Mouse (Mus musculus) neural tube, embryonic 11.5 days (tissue): ENCODE measurements at regions not wholly inside any gene's neighbourhood (a gene's known extent, or its start where the extent isn't known, plus 50 kb on each side); places are given as distances from the start of the nearest gene placed in this dataset.

ENCODE experiments used
- ATAC-seq: fragments of 200-750 bp; cut with Nextera tagmentation; 2 replicates; pipeline ENCODE4 v1.8.0; 2017; ENCODE audit warnings: moderate number of reproducible peaks, mild to moderate bottlenecking, moderate TSS enrichment, moderate library complexity; ENCODE audit not compliant: insufficient read depth, low FRiP score, low TSS enrichment
- DNase-seq: peaks from one replicate; pipeline ENCODE4 v3.0.0-alpha.2; 2015; ENCODE audit warnings: low spot score
- H3K27ac ChIP-seq: fragments of 300-500 bp; sonication (generic); 2 replicates; pipeline ENCODE4 v1.5.1; 2014; ENCODE audit warnings: low read depth, mild to moderate bottlenecking, low read length
- H3K27me3 ChIP-seq: fragments of 300-500 bp; sonication (generic); 2 replicates; pipeline ENCODE4 v1.6.1; 2014; ENCODE audit warnings: mild to moderate bottlenecking, low read length, mixed read lengths; ENCODE audit not compliant: control insufficient read depth, insufficient read depth
- H3K36me3 ChIP-seq: fragments of 300-500 bp; sonication (generic); 2 replicates; pipeline ENCODE4 v1.6.1; 2014; ENCODE audit warnings: mild to moderate bottlenecking, low read length, moderate library complexity, mixed read lengths; ENCODE audit not compliant: control insufficient read depth, insufficient read depth
- H3K4me1 ChIP-seq: fragments of 300-500 bp; sonication (generic); 2 replicates; pipeline ENCODE4 v1.6.1; 2014; ENCODE audit warnings: low read length, mixed read lengths; ENCODE audit not compliant: control insufficient read depth, insufficient read depth
- H3K4me2 ChIP-seq: fragments of 300-500 bp; sonication (generic); 2 replicates; pipeline ENCODE4 v1.6.1; 2014; ENCODE audit warnings: low read depth, mild to moderate bottlenecking, moderate library complexity
- H3K4me3 ChIP-seq: fragments of 300-500 bp; sonication (generic); 2 replicates; pipeline ENCODE4 v1.5.1; 2014; ENCODE audit warnings: low read depth, low read length
- H3K9ac ChIP-seq: fragments of 300-500 bp; sonication (generic); 2 replicates; pipeline ENCODE4 v1.6.1; 2014; ENCODE audit warnings: mild to moderate bottlenecking, low read length
- H3K9me3 ChIP-seq: fragments of 300-500 bp; sonication (generic); 2 replicates; pipeline ENCODE4 v1.6.1; 2016; ENCODE audit warnings: low read length; ENCODE audit not compliant: control insufficient read depth
- WGBS: fragments of 180-500 bp; shearing (Covaris S2); extraction: QIAGEN DNeasy Blood & Tissue Kit; methylation state at CpG from one replicate; pipeline ENCODE4 v1.1.7; 2014; 5-methylcytosine and 5-hydroxymethylcytosine counted together

- no peak for DNase-seq
- H3K27ac ChIP-seq: no peak overlapping the region
- no peak for ATAC-seq
- no peaks in the 10 kb centered on the region for H3K9me3 ChIP-seq
- no peak overlapping the region for H3K4me2 ChIP-seq
- no peak overlapping the region for H3K9ac ChIP-seq
- no peaks in the 10 kb centered on the region for H3K36me3 ChIP-seq
- H3K4me3 ChIP-seq: no peak overlapping the region
- no peaks in the 10 kb centered on the region for H3K27me3 ChIP-seq
- 75% methylated on average over 1 of the region's 1 CpGs for WGBS
- no peaks in the 10 kb centered on the region for H3K4me1 ChIP-seq
Observed at GRCm38 (mm10) chr13:102087766-102088165, 319.7 kb upstream of the Pik3r1 start.

- H3K36me3 ChIP-seq: no peaks in the 10 kb centered on the region
- no peaks in the 10 kb centered on the region for H3K4me1 ChIP-seq
- H3K27me3 ChIP-seq: no peaks in the 10 kb centered on the region
- no peak overlapping the region for H3K27ac ChIP-seq
- H3K4me3 ChIP-seq: no peak overlapping the region
- H3K9me3 ChIP-seq: no peaks in the 10 kb centered on the region
- no peak overlapping the region for H3K4me2 ChIP-seq
- no peak overlapping the region for H3K9ac ChIP-seq
- ATAC-seq (no peak), DNase-seq (no peak)
- 76% methylated on average over 5 of the region's 5 CpGs for WGBS
Observed at GRCm38 (mm10) chr13:102089551-102089950, 321.5 kb upstream of the Pik3r1 start.

- H3K27me3 ChIP-seq: no peaks in the 10 kb centered on the region
- ATAC-seq: no peak
- WGBS: 91% methylated on average over 4 of the region's 4 CpGs
Observed at GRCm38 (mm10) chr13:102094193-102094592, 326.2 kb upstream of the Pik3r1 start.

GRCm38 (mm10) chr13:102103161-102103560 is 335.1 kb upstream of the Pik3r1 start:
- no peaks in the 10 kb centered on the region for H3K4me1 ChIP-seq
- no peaks in the 10 kb centered on the region for H3K36me3 ChIP-seq
- H3K4me2 ChIP-seq: no peak overlapping the region
- no peak for DNase-seq
- no peaks in the 10 kb centered on the region for H3K27me3 ChIP-seq
- no peak overlapping the region for H3K9ac ChIP-seq
- 100% methylated on average over 1 of the region's 1 CpGs for WGBS
- no peak overlapping the region for H3K27ac ChIP-seq
- no peaks in the 10 kb centered on the region for H3K9me3 ChIP-seq
- H3K4me3 ChIP-seq: no peak overlapping the region
- no peak for ATAC-seq

More at GRCm38 (mm10) chr13:102094193-102094592, 326.2 kb upstream of the Pik3r1 start:
- no peak overlapping the region for H3K9ac ChIP-seq
- no peak overlapping the region for H3K4me2 ChIP-seq
- no peak overlapping the region for H3K4me3 ChIP-seq
- DNase-seq: no peak
- H3K27ac ChIP-seq: no peak overlapping the region
- no peaks in the 10 kb centered on the region for H3K4me1 ChIP-seq
- H3K36me3 ChIP-seq: no peaks in the 10 kb centered on the region
- H3K9me3 ChIP-seq: no peaks in the 10 kb centered on the region

- no peak overlapping the region for H3K4me3 ChIP-seq
- no peak overlapping the region for H3K4me2 ChIP-seq
- ATAC-seq (no peak), DNase-seq (no peak)
- no peaks in the 10 kb centered on the region for H3K4me1 ChIP-seq
- H3K27ac ChIP-seq: no peak overlapping the region
- no peaks in the 10 kb centered on the region; the same call in 1 of the 2 replicates for H3K36me3 ChIP-seq
- no peaks in the 10 kb centered on the region for H3K9me3 ChIP-seq
- no peak overlapping the region for H3K9ac ChIP-seq
- H3K27me3 ChIP-seq: no peaks in the 10 kb centered on the region
- 55% methylated on average over 1 of the region's 1 CpGs for WGBS
Observed at GRCm38 (mm10) chr13:102106188-102106587, 338.2 kb upstream of the Pik3r1 start.

- WGBS: 74% methylated on average over 1 of the region's 1 CpGs
- H3K9me3 ChIP-seq: no peaks in the 10 kb centered on the region
- H3K4me3 ChIP-seq: no peak overlapping the region
- H3K27me3 ChIP-seq: no peaks in the 10 kb centered on the region
- ATAC-seq: no peak
- H3K9ac ChIP-seq: no peak overlapping the region
- no peak overlapping the region for H3K27ac ChIP-seq
- DNase-seq: no peak
- no peaks in the 10 kb centered on the region; the same call in 1 of the 2 replicates for H3K36me3 ChIP-seq
- no peaks in the 10 kb centered on the region for H3K4me1 ChIP-seq
- no peak overlapping the region for H3K4me2 ChIP-seq
Observed at GRCm38 (mm10) chr13:102108204-102108603, 340.2 kb upstream of the Pik3r1 start.

- H3K4me3 ChIP-seq: no peak overlapping the region
- ATAC-seq: no peak
- WGBS: 90% methylated on average over 3 of the region's 3 CpGs
Observed at GRCm38 (mm10) chr13:102108916-102109315, 340.9 kb upstream of the Pik3r1 start.

GRCm38 (mm10) chr13:102113941-102114340 is 345.9 kb upstream of the Pik3r1 start:
- H3K4me2 ChIP-seq: no peak overlapping the region
- no peak overlapping the region for H3K4me3 ChIP-seq
- no peak for DNase-seq
- no peaks in the 10 kb centered on the region for H3K9me3 ChIP-seq
- H3K27me3 ChIP-seq: no peaks in the 10 kb centered on the region
- no peak overlapping the region for H3K27ac ChIP-seq
- H3K36me3 ChIP-seq: no peaks in the 10 kb centered on the region; the same call in 1 of the 2 replicates
- H3K4me1 ChIP-seq: no peaks in the 10 kb centered on the region
- H3K9ac ChIP-seq: no peak overlapping the region
- ATAC-seq: no peak
- WGBS: 90% methylated on average over 5 of the region's 5 CpGs

More at GRCm38 (mm10) chr13:102108916-102109315, 340.9 kb upstream of the Pik3r1 start:
- Histone ChIP-seq H3K9me3 (no peaks in the 10 kb centered on the region), H3K27me3 (no peaks in the 10 kb centered on the region), H3K27ac (no peak overlapping the region), H3K4me1 (no peaks in the 10 kb centered on the region), H3K4me2 (no peak overlapping the region), H3K36me3 (no peaks in the 10 kb centered on the region; the same call in 1 of the 2 replicates), H3K9ac (no peak overlapping the region)
- DNase-seq: no peak

GRCm38 (mm10) chr13:102122341-102122740 is 354.3 kb upstream of the Pik3r1 start:
- Histone ChIP-seq H3K27ac (no peak overlapping the region), H3K9ac (no peak overlapping the region), H3K36me3 (no peaks in the 10 kb centered on the region), H3K4me3 (no peak overlapping the region), H3K9me3 (no peaks in the 10 kb centered on the region), H3K4me2 (no peak overlapping the region), H3K4me1 (no peaks in the 10 kb centered on the region), H3K27me3 (no peaks in the 10 kb centered on the region)
- DNase-seq: no peak
- ATAC-seq: no peak
- 92% methylated on average over 6 of the region's 6 CpGs for WGBS
